Mouse (Mus musculus) cortical plate, adult 2 months (tissue): ENCODE results near the gene Zfp706.

Experiments used
- CTCF ChIP-seq: fragments of 200-500 bp; IDR thresholded peaks from 2 replicates; pipeline ENCODE4 v1.5.1; 2011; ENCODE audit warnings: mild to moderate bottlenecking, control low read depth, low read length; ENCODE audit not compliant: insufficient read depth; ENCODE audit errors: extremely low read depth
- POLR2A ChIP-seq: fragments of 200-500 bp; IDR thresholded peaks from 2 replicates; pipeline ENCODE4 v1.6.1; 2011; ENCODE audit warnings: mild to moderate bottlenecking, low read length, control low read depth; ENCODE audit not compliant: insufficient read depth; ENCODE audit errors: extremely low read depth

GRCm38 (mm10) chr15:37033431-37033830 is 25.9 kb upstream of the Zfp706 start:
- no peak for TF ChIP-seq CTCF
- no peak for TF ChIP-seq POLR2A
